Mouse (Mus musculus) hindbrain, embryonic 12.5 days (tissue): ENCODE measurements around the gene Casc4. TPM values are rescaled to one million over a fixed set of nuclear protein-coding genes. Genes with fewer than 3 reads are reported as not detected.

Experiments
- ATAC-seq: fragments of 200-750 bp; cut with Nextera tagmentation; 2 replicates; pipeline ENCODE4 v1.8.0; 2017; ENCODE audit warnings: moderate TSS enrichment; ENCODE audit not compliant: low FRiP score
- H3K27ac ChIP-seq: fragments of 300-500 bp; sonication (generic); 2 replicates; pipeline ENCODE4 v1.5.1; 2016; ENCODE audit warnings: mild to moderate bottlenecking
- H3K27me3 ChIP-seq: fragments of 300-500 bp; sonication (generic); 2 replicates; pipeline ENCODE4 v1.6.1; 2016; ENCODE audit warnings: mild to moderate bottlenecking
- H3K36me3 ChIP-seq: fragments of 300-500 bp; sonication (generic); 2 replicates; pipeline ENCODE4 v1.6.1; 2016; ENCODE audit warnings: mild to moderate bottlenecking
- H3K4me1 ChIP-seq: fragments of 300-500 bp; sonication (generic); 2 replicates; pipeline ENCODE4 v1.6.1; 2016
- H3K4me2 ChIP-seq: fragments of 300-500 bp; sonication (generic); replicated peaks from 2 replicates; pipeline ENCODE4 v1.6.1; 2016; ENCODE audit warnings: mild to moderate bottlenecking
- H3K4me3 ChIP-seq: fragments of 300-500 bp; sonication (generic); 2 replicates; pipeline ENCODE4 v1.5.1; 2016; ENCODE audit warnings: mild to moderate bottlenecking
- H3K9ac ChIP-seq: fragments of 300-500 bp; sonication (generic); 2 replicates; pipeline ENCODE4 v1.6.1; 2016; ENCODE audit warnings: mild to moderate bottlenecking, moderate library complexity
- H3K9me3 ChIP-seq: fragments of 300-500 bp; sonication (generic); replicated peaks from 2 replicates; pipeline ENCODE4 v1.6.1; 2016; ENCODE audit warnings: mild to moderate bottlenecking
- WGBS: fragments of 180-500 bp; shearing (Covaris S2); methylation state at CpG from one replicate; pipeline ENCODE4 v1.1.7; 2016; 5-methylcytosine and 5-hydroxymethylcytosine counted together
- polyA plus RNA-seq: library from polyadenylated mRNA; unstranded; fragments of >200 nt; fragmentation: Nextera tagmentation; extraction: Ambion mirVana; gene quantifications from 2 replicates; pipeline ENCODE4 v1.2.1, GENCODE M21; 2016

Gene Casc4
- polyA plus RNA-seq, result 32.2 and 34.8 TPM in 2 replicates

DNA sequence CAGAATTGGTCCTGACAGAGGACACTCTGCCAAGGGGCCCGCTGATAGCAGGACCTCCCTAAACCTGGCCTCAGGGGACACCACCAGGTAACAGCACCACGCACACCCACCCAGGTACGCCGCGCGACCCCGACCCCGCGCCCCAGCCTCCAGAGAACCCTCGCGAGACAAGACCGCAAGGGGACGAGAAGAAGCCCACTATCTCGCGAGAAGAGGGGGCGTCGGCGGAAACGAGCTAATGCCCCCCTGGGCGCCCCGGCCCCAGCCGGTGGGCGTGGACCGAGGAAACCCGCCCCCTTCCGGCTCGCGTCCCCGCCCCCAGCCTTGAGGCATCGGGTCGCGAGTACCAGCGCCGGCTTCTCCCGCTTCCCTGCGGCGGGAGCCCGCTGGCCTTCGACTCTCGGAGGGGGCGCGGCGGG, at the start of gene Casc4:
Casc4 (plus strand) TSS at position 339 of the 419 bp plus-strand sequence.
- Histone ChIP-seq H3K27me3 (peaks cover 10% of the 10 kb centered on the region), H3K36me3 (no peaks in the 10 kb centered on the region), H3K4me1 (peaks cover 14% of the 10 kb centered on the region), H3K4me2 (peak within 1 kb of the TSS; percentile 78), H3K4me3 (peak within 1 kb of the TSS; percentile 89), H3K9ac (peak within 1 kb of the TSS; percentile 91), H3K9me3 (no peaks in the 10 kb centered on the region), H3K27ac (peak within 1 kb of the TSS; percentile 90)
- ATAC-seq, result peak; percentile 96
- under 1% methylated on average over 40 of the region's 43 CpGs for WGBS

GRCm38 (mm10) chr2:121821787-121822186, 45.0 kb upstream of the Casc4 start:
- Histone ChIP-seq H3K27me3 (no peaks in the 10 kb centered on the region), H3K4me2 (no peak overlapping the region), H3K27ac (no peak overlapping the region), H3K4me1 (no peaks in the 10 kb centered on the region), H3K9me3 (no peaks in the 10 kb centered on the region), H3K4me3 (no peak overlapping the region), H3K36me3 (no peaks in the 10 kb centered on the region), H3K9ac (no peak overlapping the region)
- no peak for ATAC-seq
- WGBS, result 91% methylated on average over 7 of the region's 7 CpGs

DNA sequence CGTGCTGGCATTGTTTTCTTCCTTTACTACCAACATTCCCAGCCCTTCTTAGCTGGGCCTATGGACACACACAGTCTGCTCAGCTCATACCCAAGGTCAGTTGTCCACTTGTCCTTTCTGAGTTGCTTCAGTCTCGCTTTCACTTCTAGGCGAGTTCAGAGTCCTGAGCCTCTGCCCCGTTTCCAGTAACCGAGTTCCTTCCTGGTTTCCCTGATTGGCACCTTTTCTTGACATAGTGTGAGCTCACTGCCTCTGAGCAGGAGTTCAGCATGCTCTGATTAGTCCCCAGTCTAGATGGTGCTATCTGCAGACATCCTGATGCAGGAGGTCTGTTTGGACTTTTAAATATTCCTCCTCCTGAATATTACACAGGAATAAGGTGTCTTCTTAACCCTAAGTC, 42.1 kb upstream of the Casc4 start:
- Histone ChIP-seq H3K36me3 (no peaks in the 10 kb centered on the region), H3K9ac (no peak overlapping the region), H3K4me3 (no peak overlapping the region), H3K9me3 (no peaks in the 10 kb centered on the region), H3K27me3 (no peaks in the 10 kb centered on the region), H3K4me1 (no peaks in the 10 kb centered on the region), H3K4me2 (no peak overlapping the region), H3K27ac (no peak overlapping the region)
- WGBS, result 66% methylated on average over 5 of the region's 5 CpGs
- no peak for ATAC-seq

GRCm38 (mm10) chr2:121826189-121826588, 40.6 kb upstream of the Casc4 start:
- Histone ChIP-seq H3K27me3 (no peaks in the 10 kb centered on the region), H3K9ac (no peak overlapping the region), H3K27ac (no peak overlapping the region), H3K4me1 (no peaks in the 10 kb centered on the region), H3K9me3 (no peaks in the 10 kb centered on the region), H3K4me3 (no peak overlapping the region), H3K36me3 (no peaks in the 10 kb centered on the region), H3K4me2 (no peak overlapping the region)
- WGBS, result 42% methylated on average over 2 of the region's 2 CpGs
- ATAC-seq, result no peak

DNA sequence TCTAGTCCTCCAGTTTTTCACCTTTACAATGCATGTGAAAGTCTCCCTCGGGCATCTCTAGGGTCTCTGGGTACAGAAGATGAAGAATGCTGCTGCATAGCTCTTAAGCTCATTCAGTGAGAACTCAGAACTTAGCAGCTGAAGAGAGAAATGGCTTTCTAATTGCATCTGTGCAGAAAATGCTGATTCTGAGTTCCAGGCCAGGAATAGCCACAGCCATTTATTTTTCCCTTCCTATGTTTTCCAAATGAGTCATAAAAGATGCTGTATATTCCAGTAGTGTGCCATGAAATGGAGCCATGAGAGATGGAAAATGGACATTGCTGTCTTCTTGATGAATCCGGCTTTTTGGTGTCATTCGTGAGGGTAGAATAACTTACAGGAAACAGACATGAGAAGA, 38.4 kb upstream of the Casc4 start:
- no peak for ATAC-seq
- H3K4me2 ChIP-seq, result no peak overlapping the region
- no peak overlapping the region for H3K4me3 ChIP-seq
- H3K36me3 ChIP-seq, result no peaks in the 10 kb centered on the region
- H3K9ac ChIP-seq, result no peak overlapping the region
- peaks cover 5% of the 10 kb centered on the region; the same call in 1 of the 2 replicates for H3K4me1 ChIP-seq
- no peaks in the 10 kb centered on the region for H3K9me3 ChIP-seq
- no peak overlapping the region for H3K27ac ChIP-seq
- no peaks in the 10 kb centered on the region for H3K27me3 ChIP-seq
- 84% methylated on average over 3 of the region's 3 CpGs for WGBS

- no peak overlapping the region for H3K4me3 ChIP-seq
- no peaks in the 10 kb centered on the region for H3K9me3 ChIP-seq
- H3K4me1 ChIP-seq, result peaks cover 5% of the 10 kb centered on the region; the same call in 1 of the 2 replicates
- WGBS, result 9% methylated on average over 5 of the region's 5 CpGs
- H3K9ac ChIP-seq, result no peak overlapping the region
- H3K4me2 ChIP-seq, result 0 out of 2 replicates have a peak overlapping the region, but pooled peaks have one; percentile 25
- H3K27ac ChIP-seq, result no peak overlapping the region
- no peaks in the 10 kb centered on the region for H3K27me3 ChIP-seq
- H3K36me3 ChIP-seq, result no peaks in the 10 kb centered on the region
- ATAC-seq, result peak; percentile 38; the same call in 1 of the 2 replicates
Measured at GRCm38 (mm10) chr2:121832484-121832894, 34.3 kb upstream of the Casc4 start.

- no peak overlapping the region for H3K4me2 ChIP-seq
- no peak overlapping the region for H3K4me3 ChIP-seq
- 37% methylated on average over 3 of the region's 3 CpGs for WGBS
- H3K9me3 ChIP-seq, result no peaks in the 10 kb centered on the region
- no peaks in the 10 kb centered on the region for H3K27me3 ChIP-seq
- H3K4me1 ChIP-seq, result peaks cover 5% of the 10 kb centered on the region; the same call in 1 of the 2 replicates
- ATAC-seq, result no peak
- H3K9ac ChIP-seq, result no peak overlapping the region
- H3K36me3 ChIP-seq, result no peaks in the 10 kb centered on the region
- no peak overlapping the region for H3K27ac ChIP-seq
Measured at GRCm38 (mm10) chr2:121834926-121835325, 31.8 kb upstream of the Casc4 start.

DNA sequence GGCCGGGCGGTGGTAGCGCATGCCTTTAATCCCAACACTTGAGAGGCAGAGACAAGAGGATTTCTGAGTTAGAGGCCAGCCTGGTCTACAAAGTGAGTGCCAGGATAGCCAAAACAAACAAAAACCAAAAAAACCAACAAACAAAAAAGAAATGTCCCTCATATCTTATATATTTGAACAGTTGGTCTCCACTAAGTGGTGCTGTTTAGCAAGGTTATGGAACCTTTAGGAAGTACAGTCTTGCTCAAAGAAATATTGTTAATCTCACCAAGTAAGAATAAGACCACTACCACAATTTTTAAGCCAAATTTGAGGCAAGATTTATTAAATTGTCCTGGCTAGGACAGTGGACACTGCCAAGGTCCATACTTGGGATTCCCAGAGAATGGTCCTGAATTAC, 25.3 kb upstream of the Casc4 start:
- WGBS, result 98% methylated on average over 3 of the region's 3 CpGs

DNA sequence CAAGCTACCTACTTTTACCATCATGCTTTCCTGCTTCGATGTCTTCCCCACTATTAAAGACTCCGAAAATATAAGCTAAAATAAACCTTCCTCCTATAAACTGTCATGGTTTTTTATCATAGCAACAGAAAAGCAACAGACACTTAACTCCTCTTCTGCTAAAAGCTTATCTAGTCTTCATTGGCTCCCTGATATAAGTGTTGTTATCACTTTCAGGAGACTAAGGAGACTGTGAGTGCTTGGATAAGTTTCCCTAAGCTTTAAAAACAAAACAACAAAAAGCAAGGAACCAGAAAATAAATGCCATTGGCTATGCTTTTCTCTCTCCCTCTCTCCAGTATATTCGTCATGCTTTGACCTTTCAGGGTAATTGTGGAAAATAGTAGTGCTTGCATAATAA, 24.5 kb upstream of the Casc4 start:
- ATAC-seq, result no peak
- H3K9me3 ChIP-seq, result no peaks in the 10 kb centered on the region
- H3K9ac ChIP-seq, result no peak overlapping the region
- no peak overlapping the region for H3K4me3 ChIP-seq
- H3K4me1 ChIP-seq, result no peaks in the 10 kb centered on the region
- H3K27ac ChIP-seq, result no peak overlapping the region
- H3K36me3 ChIP-seq, result no peaks in the 10 kb centered on the region
- H3K4me2 ChIP-seq, result no peak overlapping the region
- WGBS, result 86% methylated on average over 3 of the region's 3 CpGs
- H3K27me3 ChIP-seq, result no peaks in the 10 kb centered on the region

More for the DNA sequence above, 25.3 kb upstream of the Casc4 start:
- Histone ChIP-seq H3K36me3 (no peaks in the 10 kb centered on the region), H3K27me3 (no peaks in the 10 kb centered on the region), H3K9ac (no peak overlapping the region), H3K4me2 (no peak overlapping the region), H3K9me3 (no peaks in the 10 kb centered on the region), H3K27ac (no peak overlapping the region), H3K4me1 (no peaks in the 10 kb centered on the region), H3K4me3 (no peak overlapping the region)
- no peak for ATAC-seq

- no peak overlapping the region for H3K27ac ChIP-seq
- no peaks in the 10 kb centered on the region for H3K4me1 ChIP-seq
- no peaks in the 10 kb centered on the region for H3K27me3 ChIP-seq
- H3K4me3 ChIP-seq, result no peak overlapping the region
- H3K4me2 ChIP-seq, result no peak overlapping the region
- H3K36me3 ChIP-seq, result no peaks in the 10 kb centered on the region
- WGBS, result 72% methylated on average over 8 of the region's 8 CpGs
- H3K9ac ChIP-seq, result no peak overlapping the region
- no peaks in the 10 kb centered on the region for H3K9me3 ChIP-seq
- ATAC-seq, result no peak
Measured at GRCm38 (mm10) chr2:121846050-121846449, 20.7 kb upstream of the Casc4 start.

- H3K27ac ChIP-seq, result no peak overlapping the region
- no peaks in the 10 kb centered on the region for H3K9me3 ChIP-seq
- WGBS, result 70% methylated on average over 2 of the region's 2 CpGs
- H3K36me3 ChIP-seq, result no peaks in the 10 kb centered on the region
- no peak overlapping the region for H3K4me2 ChIP-seq
- no peaks in the 10 kb centered on the region for H3K4me1 ChIP-seq
- no peak overlapping the region for H3K4me3 ChIP-seq
- no peak overlapping the region for H3K9ac ChIP-seq
- H3K27me3 ChIP-seq, result no peaks in the 10 kb centered on the region
- ATAC-seq, result no peak
Measured at GRCm38 (mm10) chr2:121852045-121852444, 14.7 kb upstream of the Casc4 start.

- Histone ChIP-seq H3K27ac (no peak overlapping the region), H3K4me2 (no peak overlapping the region), H3K4me1 (no peaks in the 10 kb centered on the region), H3K27me3 (no peaks in the 10 kb centered on the region), H3K9ac (no peak overlapping the region), H3K4me3 (no peak overlapping the region), H3K36me3 (no peaks in the 10 kb centered on the region), H3K9me3 (no peaks in the 10 kb centered on the region)
- WGBS, result 80% methylated on average over 3 of the region's 3 CpGs
- no peak for ATAC-seq
Measured at GRCm38 (mm10) chr2:121853974-121854373, 12.8 kb upstream of the Casc4 start.

- no peak for ATAC-seq
- no peaks in the 10 kb centered on the region for H3K9me3 ChIP-seq
- peaks cover 11% of the 10 kb centered on the region for H3K27me3 ChIP-seq
- no peak overlapping the region for H3K4me2 ChIP-seq
- H3K9ac ChIP-seq, result no peak overlapping the region
- no peak overlapping the region for H3K4me3 ChIP-seq
- WGBS, result 77% methylated on average over 5 of the region's 5 CpGs
- no peaks in the 10 kb centered on the region for H3K4me1 ChIP-seq
- H3K27ac ChIP-seq, result no peak overlapping the region
- H3K36me3 ChIP-seq, result no peaks in the 10 kb centered on the region
Measured at GRCm38 (mm10) chr2:121859380-121859980, 7.3 kb upstream of the Casc4 start.
